Mouse (Mus musculus) brown adipose tissue, adult 24 weeks (tissue): ENCODE measurements around the gene Dgkg. TPM values are rescaled to one million over a fixed set of nuclear protein-coding genes. Genes with fewer than 3 reads are reported as not detected.

Experiments
- H3K27ac ChIP-seq: fragments of 200-500 bp; replicated peaks from 2 replicates; pipeline ENCODE4 v1.5.1; 2012; ENCODE audit warnings: low read depth, mild to moderate bottlenecking, low read length
- H3K4me1 ChIP-seq: fragments of 200-500 bp; 2 replicates; pipeline ENCODE4 v1.6.1; 2012; ENCODE audit warnings: low read length, mixed read lengths; ENCODE audit not compliant: control insufficient read depth, insufficient read depth, insufficient read length
- H3K4me3 ChIP-seq: fragments of 200-500 bp; 2 replicates; pipeline ENCODE4 v1.5.1; 2012; ENCODE audit warnings: low read depth, mild to moderate bottlenecking, low read length, moderate library complexity; ENCODE audit not compliant: insufficient read depth
- polyA plus RNA-seq: library from polyadenylated mRNA; stranded (reverse); fragments of >200 nt; gene quantifications from 2 replicates; pipeline ENCODE4 v1.2.4, GENCODE M21; 2012; ENCODE audit not compliant: missing spikeins, insufficient read depth, insufficient read length

Gene Dgkg
- polyA plus RNA-seq, 1 experiment, result not detected

GRCm38 (mm10) chr16:22552351-22552750 is 104.7 kb downstream of the Dgkg start:
- Histone ChIP-seq H3K4me1 (no peaks in the 10 kb centered on the region; the same call in 1 of the 2 replicates), H3K4me3 (no peak overlapping the region), H3K27ac (no peak overlapping the region)

DNA sequence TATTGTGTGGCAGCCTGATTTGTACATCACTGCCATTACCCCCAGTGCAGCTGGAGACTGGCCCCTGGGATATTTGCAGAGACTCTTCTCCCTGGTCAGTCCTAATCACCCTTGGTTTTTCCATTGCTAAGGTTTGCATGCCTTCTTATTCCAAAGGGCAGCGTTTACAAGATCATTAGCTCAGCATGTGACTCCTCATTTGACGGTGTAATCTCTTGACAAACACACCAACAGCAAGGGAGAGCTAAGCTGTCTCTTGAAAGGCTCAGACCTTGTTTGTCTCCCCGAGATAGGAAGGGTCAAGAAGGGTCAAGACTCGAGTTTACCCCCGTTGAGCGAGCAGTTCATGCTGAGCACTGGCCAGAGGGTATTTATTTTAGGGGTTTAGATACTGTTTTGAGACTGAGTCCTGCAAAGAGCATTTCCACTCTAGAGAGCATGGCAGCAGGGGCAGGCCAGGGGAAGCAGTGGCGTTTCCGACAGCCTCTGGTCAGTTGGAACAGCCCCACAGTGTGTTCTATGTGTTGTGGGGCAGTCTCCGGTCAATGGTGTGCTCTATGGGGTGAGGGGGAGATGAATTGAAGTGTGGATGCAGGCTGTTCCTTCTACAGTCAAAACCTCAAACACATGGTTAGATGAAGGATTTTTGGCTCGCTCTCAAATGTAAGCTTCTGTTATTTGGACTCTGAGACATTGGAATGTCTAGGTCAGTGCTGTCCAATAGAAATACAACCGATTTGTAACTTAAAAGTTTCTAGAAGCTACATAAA is 105.6 kb downstream of the Dgkg start:
- no peak overlapping the region for H3K4me3 ChIP-seq
- no peak overlapping the region for H3K27ac ChIP-seq
- no peaks in the 10 kb centered on the region; the same call in 1 of the 2 replicates for H3K4me1 ChIP-seq

GRCm38 (mm10) chr16:22549346-22549745 is 107.7 kb downstream of the Dgkg start:
- Histone ChIP-seq H3K4me3 (no peak overlapping the region), H3K4me1 (peaks cover 6% of the 10 kb centered on the region), H3K27ac (no peak overlapping the region)

DNA sequence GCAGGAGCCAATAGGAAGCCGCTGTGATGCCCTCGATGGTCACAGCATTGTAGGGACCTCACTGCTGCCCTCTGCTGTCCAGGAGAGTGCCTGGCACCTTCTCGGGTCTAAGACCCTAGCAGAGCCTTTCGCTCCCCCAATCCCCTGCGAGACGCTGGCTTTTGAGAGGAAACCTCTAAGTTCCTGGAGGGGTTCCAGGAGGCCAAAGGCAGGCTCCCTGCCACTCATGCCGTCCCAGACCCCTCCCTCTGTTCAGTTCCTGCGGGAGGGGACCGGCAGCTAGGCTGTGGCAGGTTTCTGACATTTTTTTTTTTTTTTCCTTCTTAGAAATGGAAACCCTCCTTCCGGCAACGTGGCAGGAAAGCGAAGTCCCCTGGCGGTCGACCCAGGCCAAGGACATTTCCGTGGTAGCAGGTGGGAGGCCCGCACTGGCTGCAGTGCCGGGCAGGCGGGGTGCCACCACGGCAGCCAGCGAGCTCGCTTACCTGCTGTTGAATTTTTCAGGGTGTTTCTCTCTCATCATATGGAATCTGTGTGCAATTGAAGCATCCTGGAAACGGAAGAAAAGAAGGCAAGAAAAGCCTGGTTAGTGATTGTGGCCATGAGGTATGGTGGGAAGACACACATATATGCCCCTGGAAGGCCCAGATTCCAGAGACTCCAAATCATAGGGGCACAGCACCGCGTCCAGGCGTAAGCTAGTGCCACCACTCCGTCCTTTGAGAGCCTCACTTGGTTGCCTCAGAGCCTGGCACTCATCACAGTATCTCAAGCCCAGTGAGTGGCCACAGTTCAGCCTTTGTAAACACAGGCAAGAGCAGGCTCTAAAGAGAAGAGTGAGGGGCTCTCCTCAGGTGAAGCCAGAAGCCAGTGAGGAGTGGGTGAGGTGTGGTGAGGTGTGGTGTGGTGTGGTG is 108.6 kb downstream of the Dgkg start:
- Histone ChIP-seq H3K4me3 (peak overlapping the region; percentile 50), H3K4me1 (peaks cover 6% of the 10 kb centered on the region), H3K27ac (no peak overlapping the region)

DNA sequence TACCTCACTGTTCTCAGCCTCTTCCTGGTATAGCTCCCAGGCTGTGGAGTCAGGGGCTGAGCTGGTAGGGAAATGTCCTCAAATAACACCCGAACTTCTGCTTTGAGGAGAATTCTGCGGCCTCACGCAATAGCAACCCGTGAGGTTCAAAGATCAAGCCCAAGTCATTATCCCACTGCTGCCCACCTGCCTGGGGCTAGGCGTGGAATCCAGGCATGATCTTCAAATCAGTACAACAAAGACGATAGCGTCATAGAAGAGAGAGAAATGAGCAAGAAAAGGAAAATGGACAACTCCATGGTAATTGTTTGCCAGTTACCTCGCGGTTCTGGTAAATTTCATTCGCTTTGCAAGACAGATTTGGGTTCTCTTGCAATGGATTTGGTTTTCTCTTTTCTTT is 109.3 kb downstream of the Dgkg start:
- H3K27ac ChIP-seq, result no peak overlapping the region
- peaks cover 6% of the 10 kb centered on the region for H3K4me1 ChIP-seq
- H3K4me3 ChIP-seq, result no peak overlapping the region

GRCm38 (mm10) chr16:22545799-22546198 is 111.2 kb downstream of the Dgkg start:
- Histone ChIP-seq H3K4me1 (peaks cover 6% of the 10 kb centered on the region), H3K4me3 (no peak overlapping the region), H3K27ac (no peak overlapping the region)

- peaks cover 6% of the 10 kb centered on the region for H3K4me1 ChIP-seq
- H3K27ac ChIP-seq, result no peak overlapping the region
- no peak overlapping the region for H3K4me3 ChIP-seq
These were observed 111.9 kb downstream of the Dgkg start for GRCm38 (mm10) chr16:22545016-22545561.

GRCm38 (mm10) chr16:22542691-22543141 is 114.3 kb downstream of the Dgkg start:
- Histone ChIP-seq H3K4me1 (peaks cover 6% of the 10 kb centered on the region; the same call in 1 of the 2 replicates), H3K4me3 (no peak overlapping the region), H3K27ac (no peak overlapping the region)

- Histone ChIP-seq H3K4me3 (no peak overlapping the region), H3K27ac (no peak overlapping the region), H3K4me1 (no peaks in the 10 kb centered on the region)
These were observed 117.7 kb downstream of the Dgkg start for GRCm38 (mm10) chr16:22539275-22539674.

- Histone ChIP-seq H3K4me1 (no peaks in the 10 kb centered on the region), H3K4me3 (no peak overlapping the region), H3K27ac (no peak overlapping the region)
These were observed 120.3 kb downstream of the Dgkg start for GRCm38 (mm10) chr16:22536581-22537160.

- H3K4me1 ChIP-seq, result no peaks in the 10 kb centered on the region
These were observed 123.9 kb downstream of the Dgkg start for GRCm38 (mm10) chr16:22533087-22533486.

GRCm38 (mm10) chr16:22531834-22532233 is 125.2 kb downstream of the Dgkg start:
- no peaks in the 10 kb centered on the region for H3K4me1 ChIP-seq
- H3K27ac ChIP-seq, result no peak overlapping the region
- no peak overlapping the region for H3K4me3 ChIP-seq

More at GRCm38 (mm10) chr16:22533087-22533486, 123.9 kb downstream of the Dgkg start:
- H3K27ac ChIP-seq, result no peak overlapping the region
- H3K4me3 ChIP-seq, result no peak overlapping the region

- Histone ChIP-seq H3K4me3 (no peak overlapping the region), H3K27ac (no peak overlapping the region), H3K4me1 (no peaks in the 10 kb centered on the region)
These were observed 126.0 kb downstream of the Dgkg start for GRCm38 (mm10) chr16:22531041-22531440.

- no peaks in the 10 kb centered on the region for H3K4me1 ChIP-seq
- H3K27ac ChIP-seq, result no peak overlapping the region
- no peak overlapping the region for H3K4me3 ChIP-seq
These were observed 129.5 kb downstream of the Dgkg start for GRCm38 (mm10) chr16:22527499-22527939.

DNA sequence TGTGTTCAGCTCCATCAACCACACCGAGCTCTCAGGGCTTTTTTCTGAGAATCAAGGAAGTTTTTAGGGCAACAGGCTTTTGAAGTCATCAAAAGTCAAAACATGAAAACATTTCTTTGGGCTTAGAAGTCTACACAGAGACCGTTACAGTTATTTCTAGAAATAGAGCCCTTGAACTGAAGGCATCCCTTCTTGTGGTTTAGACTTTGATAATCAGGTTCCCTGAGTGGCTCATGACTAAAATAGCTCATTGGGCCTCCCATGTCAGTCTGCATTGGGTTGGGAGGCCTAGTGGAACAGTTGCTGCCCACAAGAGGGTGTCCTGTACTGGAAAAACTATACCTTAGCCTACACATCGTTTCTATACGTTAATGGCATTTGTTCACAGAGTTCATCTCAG is 130.6 kb downstream of the Dgkg start:
- Histone ChIP-seq H3K27ac (no peak overlapping the region), H3K4me1 (no peaks in the 10 kb centered on the region), H3K4me3 (no peak overlapping the region)
